Mouse (Mus musculus) MEL (cell line): ENCODE measurements around the gene Wdr34.

ENCODE experiments used
- CHD1 ChIP-seq: IDR thresholded peaks from 2 replicates; pipeline ENCODE4 v1.6.1; 2012; ENCODE audit warnings: low read depth, mild to moderate bottlenecking, inconsistent platforms, low read length, improper control_type of control experiment
- CTCF ChIP-seq, 3 experiments: IDR thresholded peaks in 2 of 3; conservative IDR thresholded peaks in 1 of 3; 2 replicates each; pipeline ENCODE4 v1.5.1; 2011 to 2012; ENCODE audit warnings: low read length in 3 of 3, low read depth in 2 of 3, mild to moderate bottlenecking in 2 of 3, improper control_type of control experiment in 1 of 3, inconsistent platforms in 1 of 3, mixed read lengths in 1 of 3, moderate library complexity in 1 of 3; ENCODE audit not compliant: control insufficient read depth in 1 of 3, insufficient read depth in 1 of 3, poor library complexity in 1 of 3, severe bottlenecking in 1 of 3
- E2F4 ChIP-seq: IDR thresholded peaks from 2 replicates; pipeline ENCODE4 v1.6.1; 2011; ENCODE audit warnings: low read depth, low read length, improper control_type of control experiment, borderline replicate concordance
- EP300 ChIP-seq, 2 experiments: IDR thresholded peaks; 2 replicates each; pipeline ENCODE4 v1.6.1; 2011; ENCODE audit warnings: improper control_type of control experiment in 2 of 2, low read length in 2 of 2, low read depth in 1 of 2, mild to moderate bottlenecking in 1 of 2
- MXI1 ChIP-seq: IDR thresholded peaks from 2 replicates; pipeline ENCODE4 v1.6.1; 2011; ENCODE audit warnings: mild to moderate bottlenecking, low read depth, low read length, improper control_type of control experiment
- MYC ChIP-seq: IDR thresholded peaks from 2 replicates; pipeline ENCODE4 v1.6.1; 2011; ENCODE audit warnings: low read depth, mild to moderate bottlenecking, low read length, improper control_type of control experiment, moderate library complexity
- POLR2A ChIP-seq, 2 experiments: IDR thresholded peaks; 2 replicates each; pipeline ENCODE4 v1.6.1; 2011 to 2012; ENCODE audit warnings: low read length in 2 of 2, mild to moderate bottlenecking in 2 of 2, control low read depth in 1 of 2, improper control_type of control experiment in 1 of 2, low read depth in 1 of 2, moderate library complexity in 1 of 2; ENCODE audit not compliant: control insufficient read depth in 1 of 2, insufficient read depth in 1 of 2, poor library complexity in 1 of 2
- POLR2AphosphoS5 ChIP-seq: IDR thresholded peaks from 2 replicates; pipeline ENCODE4 v1.6.1; 2012; ENCODE audit warnings: low read depth, borderline replicate concordance, mild to moderate bottlenecking, inconsistent platforms, low read length, moderate library complexity, mixed read lengths
- SIN3A ChIP-seq: IDR thresholded peaks from 2 replicates; pipeline ENCODE4 v1.6.1; 2012; ENCODE audit warnings: low read length, improper control_type of control experiment, inconsistent platforms
- SMC3 ChIP-seq: IDR thresholded peaks from 2 replicates; pipeline ENCODE4 v1.6.1; 2011; ENCODE audit warnings: low read depth, low read length, improper control_type of control experiment
- UBTF ChIP-seq: IDR thresholded peaks from 2 replicates; pipeline ENCODE4 v1.6.1; 2012; ENCODE audit warnings: low read depth, mild to moderate bottlenecking, inconsistent platforms, low read length, improper control_type of control experiment, moderate library complexity, borderline replicate concordance; ENCODE audit not compliant: insufficient read depth
- USF1 ChIP-seq: IDR thresholded peaks from 2 replicates; pipeline ENCODE4 v1.6.1; 2014; ENCODE audit warnings: low read depth, mild to moderate bottlenecking, inconsistent platforms, low read length, improper control_type of control experiment, moderate library complexity
- ZKSCAN1 ChIP-seq: IDR thresholded peaks from 2 replicates; pipeline ENCODE4 v1.6.1; 2012; ENCODE audit warnings: low read depth, mild to moderate bottlenecking, inconsistent platforms, low read length, improper control_type of control experiment, moderate library complexity
- ZNF384 ChIP-seq: IDR thresholded peaks from 2 replicates; pipeline ENCODE4 v1.6.1; 2012; ENCODE audit warnings: low read depth, mild to moderate bottlenecking, inconsistent platforms, low read length, improper control_type of control experiment

GRCm38 (mm10) chr2:30056736-30057135, 8.1 kb upstream of the Wdr34 start:
- no peak for TF ChIP-seq POLR2A (IDR thresholded peaks at IDR 0.05; ENCODE audit: control insufficient read depth in 1 of 2, insufficient read depth in 1 of 2, low read depth in 1 of 2, low read length in 2 of 2, poor library complexity in 1 of 2)
- no peak for TF ChIP-seq E2F4
- TF ChIP-seq ZKSCAN1: no peak
- no peak for TF ChIP-seq SMC3
- no peak for TF ChIP-seq UBTF
- no peak for TF ChIP-seq ZNF384
- TF ChIP-seq CHD1: no peak
- TF ChIP-seq CTCF (IDR thresholded peaks at IDR 0.05 in 2 of 3, conservative IDR thresholded peaks at IDR 0.05 in 1 of 3; ENCODE audit: control insufficient read depth in 1 of 3, insufficient read depth in 1 of 3, low read depth in 2 of 3, low read length in 3 of 3, poor library complexity in 1 of 3, severe bottlenecking in 1 of 3): no peak
- no peak for TF ChIP-seq MXI1
- TF ChIP-seq EP300 (IDR thresholded peaks at IDR 0.05; ENCODE audit: low read depth in 1 of 2, low read length in 2 of 2): no peak
- TF ChIP-seq USF1: no peak
- no peak for TF ChIP-seq SIN3A
- TF ChIP-seq MYC: no peak
- no peak for TF ChIP-seq POLR2AphosphoS5
